Mouse (Mus musculus) gastrocnemius, postnatal 10 days (tissue): Measurements from ENCODE around the gene Nipal3. TPM values are rescaled to one million over a fixed set of nuclear protein-coding genes. Genes with fewer than 3 reads are reported as not detected.
A peak's percentile ranks its signal among the peaks of the same experiment; 100 is the strongest.

Experiments
- DNase-seq: peaks from one replicate; pipeline ENCODE4 v3.0.0; 2021; ENCODE audit warnings: mixed read lengths
- long read RNA-seq, 2 experiments: library from polyadenylated mRNA; stranded (forward); transcript quantifications; one replicate each; pipeline ENCODE4 v2.0.0; 2021
- total RNA-seq, 2 experiments: library from RNA; stranded (reverse); gene quantifications; 2 replicates each; pipeline ENCODE4 v1.2.3; 2021

Gene Nipal3
- total RNA-seq: 1 to 10 TPM; 6.4 to 6.9 TPM
- long read RNA-seq, experiment 1, full-length matches to known transcripts: 2 of 3 reads
- long read RNA-seq, experiment 1, partial matches to known transcripts: 1 of 3 reads
- long read RNA-seq, experiment 1, other reads (novel, unspliced or antisense): 0 of 3 reads
- long read RNA-seq, experiment 2, full-length matches to known transcripts: 1 of 2 reads
- long read RNA-seq, experiment 2, partial matches to known transcripts: 0 of 2 reads
- long read RNA-seq, experiment 2, other reads (novel, unspliced or antisense): 1 of 2 reads

- DNase-seq: peak; percentile 72
These were observed at the start of gene Nipal3, which contains the start of gene Stpg1 for GRCm38 (mm10) chr4:135494521-135495396. Gene Nipal3 (minus strand): TSS chr4:135495038. Gene Stpg1 (plus strand): TSS chr4:135494790.

- peak; percentile 17 for DNase-seq
These were observed 49.4 kb upstream of the Nipal3 start for GRCm38 (mm10) chr4:135544284-135544683.

GRCm38 (mm10) chr4:135540057-135540456 is 45.2 kb upstream of the Nipal3 start:
- no peak for DNase-seq

GRCm38 (mm10) chr4:135539056-135539455 is 44.2 kb upstream of the Nipal3 start:
- no peak for DNase-seq

- DNase-seq: no peak
These were observed 40.2 kb upstream of the Nipal3 start for GRCm38 (mm10) chr4:135535021-135535420.

- DNase-seq: no peak
These were observed 38.2 kb upstream of the Nipal3 start for GRCm38 (mm10) chr4:135533001-135533400.

- DNase-seq: no peak
These were observed 37.2 kb upstream of the Nipal3 start for GRCm38 (mm10) chr4:135531771-135532613.

- DNase-seq: no peak
These were observed 36.4 kb upstream of the Nipal3 start for GRCm38 (mm10) chr4:135531236-135531635.

- DNase-seq: no peak
These were observed 35.4 kb upstream of the Nipal3 start for GRCm38 (mm10) chr4:135530270-135530669.

GRCm38 (mm10) chr4:135526039-135526710 is 31.3 kb upstream of the Nipal3 start:
- DNase-seq: no peak

GRCm38 (mm10) chr4:135525057-135525456 is 30.2 kb upstream of the Nipal3 start:
- DNase-seq: no peak

GRCm38 (mm10) chr4:135523939-135524338 is 29.1 kb upstream of the Nipal3 start:
- no peak for DNase-seq

GRCm38 (mm10) chr4:135520421-135520820 is 25.6 kb upstream of the Nipal3 start:
- no peak for DNase-seq

- DNase-seq: no peak
These were observed 23.3 kb upstream of the Nipal3 start for GRCm38 (mm10) chr4:135518135-135518534.

GRCm38 (mm10) chr4:135516351-135517316 is 21.8 kb upstream of the Nipal3 start:
- peak; percentile 68 for DNase-seq

- DNase-seq: no peak
These were observed 20.1 kb upstream of the Nipal3 start for GRCm38 (mm10) chr4:135514925-135515324.

- DNase-seq: no peak
These were observed 19.0 kb upstream of the Nipal3 start for GRCm38 (mm10) chr4:135513865-135514264.

- DNase-seq: no peak
These were observed 14.7 kb upstream of the Nipal3 start for GRCm38 (mm10) chr4:135509515-135509914.

- peak; percentile 64 for DNase-seq
These were observed 13.7 kb upstream of the Nipal3 start for GRCm38 (mm10) chr4:135508419-135509039.
